Mouse (Mus musculus): ENCODE measurements around the gene Ms4a6b.
"Not testable (repeated sequence)": the region's sequence is repeated elsewhere in the genome, so short reads cannot be mapped to it uniquely, and the experiment has no call there.

The Ms4a6b gene

GRCm38 (mm10) chr19:11516246-11516645, at the start of gene Ms4a6b:
Gene Ms4a6b (plus strand): TSS chr19:11516512.
- no peak for DNase-seq (ENCODE audit: low spot score)

- not testable (repeated sequence) for DNase-seq (ENCODE audit: low spot score)
Observed at GRCm38 (mm10) chr19:11468361-11468760, 48.0 kb upstream of the Ms4a6b start.

- DNase-seq (ENCODE audit: low spot score), result not testable (repeated sequence)
Observed at GRCm38 (mm10) chr19:11469215-11469614, 47.1 kb upstream of the Ms4a6b start, which contains the start of gene Ms4a6c. Gene Ms4a6c (plus strand): TSS chr19:11469366.

DNA sequence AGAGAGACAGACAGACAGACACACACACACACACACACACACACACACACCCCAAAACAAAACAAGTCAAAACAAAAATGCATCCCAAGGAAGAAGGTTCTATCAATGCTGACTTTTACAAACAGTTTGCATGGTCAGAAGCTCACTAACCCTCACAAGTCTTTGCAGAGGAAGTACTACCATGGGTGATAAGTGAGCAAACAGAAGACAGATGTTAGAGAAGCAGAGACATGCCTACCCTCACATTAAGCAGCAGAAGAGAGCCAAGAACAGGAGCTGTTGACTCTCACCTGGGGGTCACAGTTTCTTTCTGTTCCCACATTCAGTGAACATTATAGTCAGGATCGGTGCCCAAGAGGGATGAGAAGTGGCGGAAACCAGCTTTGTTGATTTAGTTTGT, 36.6 kb upstream of the Ms4a6b start:
- no peak for DNase-seq (ENCODE audit: low spot score)

GRCm38 (mm10) chr19:11482684-11483083, 33.6 kb upstream of the Ms4a6b start:
- DNase-seq (ENCODE audit: low spot score), result no peak

GRCm38 (mm10) chr19:11483941-11484340, 32.4 kb upstream of the Ms4a6b start:
- DNase-seq (ENCODE audit: low spot score), result no peak

DNA sequence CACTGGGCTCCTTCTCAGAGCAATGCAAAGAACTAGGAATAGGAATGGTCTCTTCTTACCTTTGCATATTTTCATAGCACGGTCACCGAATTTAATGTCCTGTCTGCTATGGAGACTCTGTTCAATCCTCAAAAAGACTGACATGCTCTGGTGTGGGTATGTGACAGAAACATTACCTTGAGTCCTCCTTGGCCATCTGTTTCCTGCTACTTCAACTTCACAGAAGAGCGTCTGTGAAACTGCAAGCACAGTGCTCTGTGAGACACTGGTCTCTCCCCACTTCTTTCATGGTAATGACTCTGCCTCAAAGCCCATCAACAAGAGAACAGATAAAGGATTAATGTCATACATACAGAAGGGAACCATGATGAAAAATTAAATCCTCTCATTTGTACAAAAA, 31.9 kb upstream of the Ms4a6b start:
- DNase-seq (ENCODE audit: low spot score), result no peak

- DNase-seq (ENCODE audit: low spot score), result no peak
Observed at GRCm38 (mm10) chr19:11485266-11485665, 31.0 kb upstream of the Ms4a6b start.

DNA sequence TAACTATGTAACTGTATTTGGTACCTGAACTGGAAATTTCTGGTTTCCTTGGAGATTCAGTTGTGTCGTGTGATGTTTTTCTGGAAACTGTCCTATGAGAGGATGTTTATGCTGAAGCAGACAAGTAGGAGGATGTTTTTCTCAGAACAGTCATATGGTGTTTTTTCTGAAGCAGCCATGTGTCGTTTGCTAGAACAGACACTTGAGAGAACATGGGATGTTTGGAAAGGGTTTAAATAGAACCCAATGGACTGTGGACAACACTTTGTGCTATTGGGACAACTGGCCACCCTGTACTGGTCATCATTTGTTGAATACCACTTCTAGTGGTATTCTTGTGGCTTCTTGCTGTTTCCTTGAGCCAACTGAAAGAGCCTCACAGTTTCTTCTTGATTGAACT, 30.6 kb upstream of the Ms4a6b start, which contains the start of gene Gm8369:
Gene Gm8369, plus strand, starts transcription at position 193 of the 400 bp plus-strand sequence.
- DNase-seq (ENCODE audit: low spot score), result no peak

DNA sequence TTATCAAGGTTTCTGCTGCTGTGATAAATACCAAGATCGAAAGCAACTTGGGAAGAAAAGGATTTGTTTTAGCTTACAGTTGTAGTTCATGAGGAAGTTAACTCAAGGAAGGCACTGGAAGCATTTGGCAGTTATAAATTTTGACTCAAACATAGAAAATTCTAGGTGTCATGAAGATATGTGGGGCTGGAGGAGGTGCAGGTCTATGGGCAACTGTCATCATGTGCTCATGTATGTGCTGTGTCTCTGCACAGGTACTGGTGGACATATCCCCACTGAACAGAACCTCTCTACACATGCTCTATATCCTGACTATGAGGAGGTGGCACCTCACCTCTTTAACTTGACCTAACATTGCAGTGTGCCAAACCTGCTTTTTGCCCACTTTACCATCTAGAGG, 29.7 kb upstream of the Ms4a6b start:
- DNase-seq (ENCODE audit: low spot score), result no peak

DNA sequence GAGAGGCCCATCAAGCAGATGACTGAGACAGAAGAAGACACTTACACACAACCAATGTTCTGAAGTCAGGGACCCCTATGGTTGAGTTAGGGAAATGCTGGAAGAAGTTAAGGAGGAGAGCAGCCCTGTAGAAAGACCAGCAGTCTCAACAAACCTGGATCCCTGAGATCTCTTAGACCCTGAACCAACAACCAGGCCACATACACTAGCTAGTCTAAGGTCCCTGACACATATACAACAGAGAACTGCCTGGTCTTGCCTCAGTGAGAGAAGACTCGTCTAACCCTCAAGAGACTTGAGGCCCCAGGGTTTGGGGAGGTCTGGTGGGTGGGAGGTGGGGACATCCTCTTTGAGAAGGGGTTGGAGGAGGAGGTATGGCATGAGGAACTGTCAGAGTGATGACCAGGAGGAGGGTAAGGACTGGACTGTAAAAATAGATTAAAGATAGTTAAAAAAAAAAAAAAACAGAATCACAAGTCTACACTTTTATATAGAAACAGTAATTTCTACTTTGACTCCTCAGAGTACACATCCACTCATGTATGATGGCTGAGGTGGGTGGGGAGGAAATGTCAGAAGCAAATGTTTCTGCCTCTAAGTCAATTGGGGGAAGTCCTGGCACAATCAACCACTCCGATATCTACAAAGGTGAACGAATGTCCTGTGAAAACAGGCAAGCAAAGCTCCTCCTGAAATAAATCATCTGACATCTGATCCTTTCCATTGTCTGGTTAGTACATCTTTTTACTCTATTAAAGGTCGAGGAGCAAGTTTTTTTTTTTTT, 24.7 kb upstream of the Ms4a6b start:
- DNase-seq (ENCODE audit: low spot score), result no peak

GRCm38 (mm10) chr19:11492671-11493070, 23.6 kb upstream of the Ms4a6b start:
- DNase-seq (ENCODE audit: low spot score), result no peak

DNA sequence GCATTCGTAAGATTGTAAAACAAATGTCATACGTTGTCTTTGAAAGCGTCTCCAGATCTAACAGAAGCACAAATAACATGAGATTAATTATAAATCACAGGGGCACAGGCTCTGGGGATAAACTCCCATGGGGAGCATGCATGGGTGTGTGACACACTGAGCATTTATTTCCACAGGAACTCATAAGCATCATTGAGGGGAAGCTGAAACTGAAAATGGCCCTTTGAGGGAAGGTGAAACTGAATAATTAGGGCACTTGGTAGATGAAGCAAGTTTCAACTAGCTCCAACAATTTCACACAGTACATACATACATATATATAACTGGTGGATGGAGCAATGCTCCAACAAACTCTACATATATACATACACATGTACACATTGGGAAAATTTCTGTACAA, 21.8 kb upstream of the Ms4a6b start:
- DNase-seq (ENCODE audit: low spot score), result no peak

- no peak for DNase-seq (ENCODE audit: low spot score)
Observed at GRCm38 (mm10) chr19:11496361-11496760, 20.0 kb upstream of the Ms4a6b start.

DNA sequence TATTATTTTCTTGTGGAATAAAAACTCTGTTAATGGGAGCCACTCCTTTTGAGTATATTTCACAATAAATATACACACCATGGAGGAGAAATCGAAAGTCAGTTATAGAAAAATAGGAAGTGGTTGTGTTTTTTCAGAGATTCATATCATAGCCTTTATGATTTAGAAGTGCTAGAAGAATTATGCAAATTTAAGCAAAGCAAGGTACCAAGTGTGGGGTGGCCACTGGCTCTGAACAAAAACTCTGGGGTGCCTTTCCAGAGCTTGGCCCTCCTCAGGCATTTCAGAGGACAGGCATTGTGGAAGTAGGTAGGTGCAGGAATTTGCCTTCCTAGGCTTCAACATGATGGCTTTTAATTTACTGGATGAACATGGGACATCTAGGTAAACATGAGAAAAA, 19.0 kb upstream of the Ms4a6b start:
- DNase-seq (ENCODE audit: low spot score), result not testable (repeated sequence)

DNA sequence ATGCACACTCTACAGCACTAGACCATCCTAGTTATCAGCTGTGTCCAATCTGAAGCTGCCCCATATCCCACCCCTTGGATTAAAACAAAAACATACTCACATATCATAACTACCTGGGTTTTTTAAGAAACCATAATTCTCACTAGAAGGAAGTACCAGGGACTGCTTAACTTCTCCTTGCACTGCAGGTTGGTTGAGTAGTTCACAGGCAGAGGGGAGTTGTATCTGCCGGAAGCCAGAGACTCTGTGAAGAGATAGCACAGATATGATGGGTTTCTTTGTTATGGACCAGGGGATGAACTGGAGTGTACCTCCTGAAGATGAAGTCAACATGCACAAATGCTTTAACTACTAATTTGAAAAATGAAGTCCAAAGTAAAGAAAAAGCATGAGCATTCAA, 15.5 kb upstream of the Ms4a6b start:
- DNase-seq (ENCODE audit: low spot score), result no peak

DNA sequence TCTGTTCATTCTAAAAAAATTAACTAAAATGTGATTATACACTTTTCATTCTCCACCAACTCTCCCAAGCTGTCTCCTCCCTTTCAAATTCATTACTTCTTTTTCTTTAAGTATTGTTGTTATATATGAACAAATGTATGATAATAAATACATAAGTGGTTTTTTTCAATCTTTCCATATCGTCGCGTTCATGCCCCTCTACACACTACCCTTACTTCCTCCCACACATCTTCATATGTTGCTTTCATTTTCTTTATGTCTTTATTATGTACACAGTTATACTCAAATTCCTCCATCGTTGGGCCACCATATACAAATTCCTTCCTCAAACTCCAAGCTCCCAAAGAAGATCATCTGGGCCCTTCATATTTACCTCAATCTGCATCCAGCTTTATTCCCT, 15.0 kb upstream of the Ms4a6b start:
- DNase-seq (ENCODE audit: low spot score), result no peak

- DNase-seq (ENCODE audit: low spot score), result no peak
Observed at GRCm38 (mm10) chr19:11504857-11505256, 11.5 kb upstream of the Ms4a6b start.

DNA sequence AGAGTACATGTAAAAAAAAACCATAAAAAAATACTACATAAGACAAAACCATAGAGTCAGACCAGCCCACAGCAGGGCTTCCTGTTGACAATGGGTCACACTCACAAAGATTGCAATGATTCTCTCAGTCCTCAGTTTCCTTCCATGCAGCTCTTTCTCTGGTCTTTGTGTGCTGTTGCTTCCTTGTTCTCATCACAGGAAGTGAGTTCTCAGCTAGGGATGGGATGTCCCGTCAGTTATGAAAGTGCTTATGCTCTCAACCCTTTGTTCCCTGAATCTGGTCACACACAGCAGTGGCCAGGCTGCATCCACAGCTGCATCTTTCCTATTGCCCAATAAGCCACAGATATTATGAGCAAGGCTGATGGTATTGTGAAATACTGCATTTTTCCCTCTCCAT, 2.9 kb upstream of the Ms4a6b start:
- DNase-seq (ENCODE audit: low spot score), result no peak

DNA sequence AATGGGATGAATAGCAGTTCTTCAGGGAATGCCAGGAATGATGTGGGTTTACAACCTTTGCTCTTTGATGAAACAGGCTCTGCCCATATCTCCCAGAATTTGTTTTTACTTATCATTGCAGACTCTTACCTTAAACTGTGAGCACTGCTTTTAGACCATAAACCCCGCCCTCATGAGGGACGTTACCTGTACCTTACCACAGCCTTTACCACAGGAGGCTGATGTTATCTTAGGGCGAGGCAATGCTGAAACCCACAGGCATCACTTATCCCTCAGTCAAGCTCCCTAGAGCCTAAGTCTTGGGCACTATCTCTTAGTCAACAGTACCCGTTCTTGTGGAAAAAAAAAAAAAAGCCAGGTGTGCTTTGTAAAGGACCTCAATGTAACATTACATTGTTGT, 533 bp downstream of the Ms4a6b start:
- DNase-seq (ENCODE audit: low spot score), result no peak

GRCm38 (mm10) chr19:11517373-11517772, 1.1 kb downstream of the Ms4a6b start:
- DNase-seq (ENCODE audit: low spot score), result not testable (repeated sequence)

DNA sequence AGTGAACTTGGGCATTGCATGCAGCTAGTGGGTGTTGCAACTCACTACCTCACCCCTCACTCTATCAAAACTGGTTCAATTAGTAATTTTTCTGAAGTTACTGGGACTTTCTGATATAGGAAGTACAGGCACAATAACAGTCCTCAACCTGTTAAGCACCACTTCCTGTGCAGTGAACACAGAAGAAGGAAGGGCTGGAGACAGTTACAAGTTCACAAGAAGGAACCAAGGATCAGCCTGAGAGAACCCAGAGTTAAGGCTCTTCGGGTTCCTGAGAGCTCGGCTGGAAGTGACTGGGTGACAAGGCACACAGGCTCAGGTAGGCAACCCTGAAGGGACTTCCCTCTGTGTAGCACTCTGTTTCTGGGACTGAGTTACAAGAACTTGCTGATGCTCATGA, 2.0 kb downstream of the Ms4a6b start:
- not testable (repeated sequence) for DNase-seq (ENCODE audit: low spot score)

GRCm38 (mm10) chr19:11520146-11520545, 3.8 kb downstream of the Ms4a6b start:
- no peak for DNase-seq (ENCODE audit: low spot score)

DNA sequence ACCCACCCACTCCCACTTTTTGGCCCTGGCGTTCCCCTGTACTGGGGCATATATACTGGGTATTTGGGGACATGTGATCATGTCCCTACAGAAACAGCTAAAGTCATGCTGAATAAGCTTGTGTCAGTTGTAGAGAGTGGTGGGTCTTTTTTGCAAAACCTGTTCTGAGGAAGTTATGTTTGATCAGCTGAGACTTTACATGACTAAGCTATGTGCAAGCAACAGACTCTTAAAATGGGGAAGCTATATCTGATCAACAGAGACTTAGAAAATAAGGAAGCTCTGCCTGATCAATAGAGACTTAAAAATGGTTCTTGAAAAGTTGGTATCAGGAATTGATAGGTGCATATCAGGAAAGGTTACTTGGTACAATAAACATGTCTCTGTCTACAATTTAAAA, 17.1 kb downstream of the Ms4a6b start:
- DNase-seq (ENCODE audit: low spot score), result no peak
